Mouse (Mus musculus) heart, postnatal 0 days (tissue): ENCODE results near the gene Zfp868.
"Not testable (repeated sequence)": the region's sequence is repeated elsewhere in the genome, so short reads cannot be mapped to it uniquely, and the experiment has no call there.

Source experiments
- CTCF ChIP-seq: IDR thresholded peaks from 2 replicates; pipeline ENCODE4 v1.5.1; 2016; ENCODE audit warnings: antibody characterized with exemption, control low read depth, low read depth
- EP300 ChIP-seq: IDR thresholded peaks from 2 replicates; pipeline ENCODE4 v1.6.1; 2016; ENCODE audit warnings: antibody characterized with exemption, low read depth

GRCm38 (mm10) chr8:69597598-69597997 lies 27.8 kb downstream of the Zfp868 start:
- TF ChIP-seq CTCF, EP300: not testable (repeated sequence)
